Comparison of ENCODE assay signal across 10 mouse cellular contexts in genomic region chr11:52143675-52144074, GRCm38 (mm10). TPM values are rescaled to one million over a fixed set of nuclear protein-coding genes. Genes with fewer than 3 reads are reported as not detected.
DNase-seq lines count a peak whose midpoint lies in the region; ATAC-seq and TF ChIP-seq lines count a peak whose summit lies in the region.
"Not testable (repeated sequence)": the region's sequence is repeated elsewhere in the genome, so short reads cannot be mapped to it uniquely, and the experiment has no call there.
"Had no signal": no experiment of that assay in that cellular context is flagged by ENCODE, and none has a peak within 500 bp of the region (broad histone marks: within the 10 kb centered on the region; RNA-seq: fewer than 3 reads in every experiment).

No protein-coding gene starts in this region.

- H3K27ac ChIP-seq in CH12.LX (ENCODE audit: insufficient read depth, low read depth); bone marrow, adult 2 months (ENCODE audit: control insufficient read depth, insufficient read depth, low read depth, low read length, poor library complexity); limb, embryonic 13.5 days; midbrain, embryonic 16.5 days (ENCODE audit: low read length); thymus, adult 2 months (ENCODE audit: control insufficient read depth, insufficient read depth, low read length): not testable (repeated sequence)

- H3K4me2 ChIP-seq in CH12.LX (ENCODE audit: insufficient read depth, low read depth, poor library complexity, severe bottlenecking), result peak overlapping the region; percentile 25; the same call in 1 of the 2 replicates
- H3K4me2 ChIP-seq in limb, embryonic 13.5 days (replicated peaks); midbrain, embryonic 16.5 days (ENCODE audit: low read length): not testable (repeated sequence)

- H3K4me3 ChIP-seq in CH12.LX (replicated peaks in 1 of 3; ENCODE audit: low read depth in 2 of 3, low read length in 2 of 3, poor library complexity in 1 of 3); bone marrow, adult 2 months (replicated peaks; ENCODE audit: control insufficient read depth, low read depth, low read length); limb, embryonic 13.5 days; midbrain, embryonic 16.5 days (ENCODE audit: low read depth, low read length); thymus, adult 2 months (ENCODE audit: control insufficient read depth, insufficient read depth, low read length): not testable (repeated sequence)

- not testable (repeated sequence) for H3K9me3 ChIP-seq in CH12.LX (replicated peaks; ENCODE audit: low read length); limb, embryonic 13.5 days; midbrain, embryonic 16.5 days (replicated peaks; ENCODE audit: control insufficient read depth, low read length, poor library complexity, severe bottlenecking)

- TF ChIP-seq RAD21 in CH12.LX (IDR thresholded peaks at IDR 0.05; ENCODE audit: low read depth, low read length), result peak; percentile 73

- peak in 1 of 2 experiments; percentile 82; a peak in 2 of 4 replicates for TF ChIP-seq CTCF in CH12.LX (conservative IDR thresholded peaks at IDR 0.05 in 1 of 2, IDR thresholded peaks at IDR 0.05 in 1 of 2; ENCODE audit: low read depth in 2 of 2, low read length in 2 of 2)
- peak; percentile 26; the same call in 1 of the 2 replicates for TF ChIP-seq CTCF in bone marrow, adult 2 months (IDR thresholded peaks at IDR 0.05; ENCODE audit: control insufficient read depth, insufficient read depth, low read length)
- not testable (repeated sequence) for TF ChIP-seq CTCF in thymus, adult 2 months (IDR thresholded peaks at IDR 0.05; ENCODE audit: borderline replicate concordance, control insufficient read depth, extremely low read depth, insufficient read depth, low read length, poor library complexity)

- not testable (repeated sequence) for H3K79me2 ChIP-seq in CH12.LX (replicated peaks; ENCODE audit: control insufficient read depth, extremely low read depth, insufficient read depth, poor library complexity, severe bottlenecking)

- not testable (repeated sequence) for TF ChIP-seq POLR2A in CH12.LX (IDR thresholded peaks at IDR 0.05; ENCODE audit: low read depth, low read length); bone marrow, adult 2 months (IDR thresholded peaks at IDR 0.05; ENCODE audit: borderline replicate concordance, control insufficient read depth, low read depth, low read length); thymus, adult 2 months (IDR thresholded peaks at IDR 0.05; ENCODE audit: control insufficient read depth, extremely low read depth, insufficient read depth, low read length, poor library complexity)

- ATAC-seq in hematopoietic stem cell, adult 5-6 weeks (replicated peaks in 1 of 2; ENCODE audit: insufficient read depth in 1 of 2, low FRiP score in 2 of 2, low TSS enrichment in 1 of 2, low read depth in 1 of 2, poor library complexity in 2 of 2, severe bottlenecking in 2 of 2), result peak; percentile 59 to 77; a peak in 3 of 4 replicates
- peak; percentile 78; the same call in 1 of the 2 replicates for ATAC-seq in limb, embryonic 13.5 days (ENCODE audit: low FRiP score, low read depth)
- ATAC-seq in midbrain, embryonic 16.5 days, result peak; percentile 73; the same call in 1 of the 2 replicates

- DNase-seq in CH12.LX (ENCODE audit: extremely low read depth), result not testable (repeated sequence)
- DNase-seq in forelimb bud, embryonic 11.5 days (ENCODE audit: low read depth, low spot score), result peak; percentile 32
- peak; percentile 66 to 67 for DNase-seq in kidney, postnatal 25 days
- DNase-seq in thymus, adult 2 months, result peak; percentile 35

- H3K27me3 ChIP-seq in CH12.LX (replicated peaks); limb, embryonic 13.5 days; midbrain, embryonic 16.5 days (ENCODE audit: control insufficient read depth, insufficient read depth, low read depth, low read length); thymus, adult 2 months (ENCODE audit: control insufficient read depth, insufficient read depth, low read length): not testable (repeated sequence)

- dilution Hi-C loops in CH12.LX (cut with MboI; ENCODE audit: extremely low pct_ligation_motif_present, extremely low pct_unique_long_range_greater_than_20kb, low sequenced_read_pairs), result not testable (repeated sequence)

- H3K4me1 ChIP-seq in CH12.LX (ENCODE audit: control insufficient read depth in 1 of 2, insufficient read depth in 2 of 2); bone marrow, adult 2 months (ENCODE audit: control insufficient read depth, insufficient read depth, low read length); limb, embryonic 13.5 days; midbrain, embryonic 16.5 days (ENCODE audit: control insufficient read depth, insufficient read depth, low read length); thymus, adult 2 months (replicated peaks; ENCODE audit: control insufficient read depth, insufficient read depth, low read length): not testable (repeated sequence)

- H3K9ac ChIP-seq in CH12.LX (ENCODE audit: insufficient read depth, low read depth); limb, embryonic 13.5 days; midbrain, embryonic 16.5 days (ENCODE audit: low read depth, low read length): not testable (repeated sequence)

- 48% methylated on average over 4 of the region's 4 CpGs for WGBS in bone marrow, adult 2 months
- WGBS in limb, embryonic 13.5 days, result 39% methylated on average over 4 of the region's 4 CpGs
- 41% methylated on average over 4 of the region's 4 CpGs for WGBS in midbrain, embryonic 16.5 days
- WGBS in thymus, adult 2 months, result 52% methylated on average over 4 of the region's 4 CpGs

- in situ Hi-C loops in CH12.LX (cut with MboI; ENCODE audit: low pct_ligation_motif_present, low pct_unique_long_range_greater_than_20kb, low sequenced_read_pairs), result loop anchor here (10.0 kb wide), 1 partner anchor 81 kb away; no protein-coding TSS in a partner anchor

- H3K36me3 ChIP-seq in CH12.LX (replicated peaks in 1 of 2; ENCODE audit: control insufficient read depth in 1 of 2, insufficient read depth in 1 of 2, low read length in 1 of 2); limb, embryonic 13.5 days; midbrain, embryonic 16.5 days (ENCODE audit: control insufficient read depth, insufficient read depth, low read length); thymus, adult 2 months (ENCODE audit: control insufficient read depth, insufficient read depth, low read length): not testable (repeated sequence)

- not testable (repeated sequence) for TF ChIP-seq EP300 in CH12.LX (IDR thresholded peaks at IDR 0.05; ENCODE audit: low read length)

TF ChIP-seq in CH12.LX, 34 proteins besides CTCF, POLR2A, EP300 and RAD21:
- peak; percentile 27; the same call in 1 of the 2 replicates for TF ChIP-seq NELFE (IDR thresholded peaks at IDR 0.05; ENCODE audit: low read depth, low read length)
- TF ChIP-seq MYC (IDR thresholded peaks at IDR 0.05; ENCODE audit: low read depth, low read length), result 0 out of 2 replicates have a peak, but pooled peaks have one; percentile 39
- TF ChIP-seq SMC3 (IDR thresholded peaks at IDR 0.05; ENCODE audit: low read depth, low read length), result peak; percentile 83
- TF ChIP-seq ZC3H11A (IDR thresholded peaks at IDR 0.05; ENCODE audit: low read depth, low read length), result peak; percentile 40

RNA-seq across cellular contexts. Expression of gene Olfr1373, which starts 1.7 kb away (rescaled TPM):
- total RNA-seq in CH12.LX (2012; rRNA removed), result not detected in 2 replicates
- total RNA-seq in CH12.LX (2014; rRNA removed), result not detected in 2 replicates
- not detected in 2 replicates for polyA plus RNA-seq in CH12.LX (2012; ENCODE audit: insufficient read length, low read depth)
- not detected in 2 replicates for polyA plus RNA-seq in bone marrow, adult 2 months (2011; ENCODE audit: insufficient read depth, insufficient read length, low replicate concordance, missing spikeins)
- total RNA-seq in hematopoietic stem cell, adult 5-6 weeks (2017), result not detected in 2 replicates
- not detected in 2 replicates for polyA plus RNA-seq in limb, embryonic 13.5 days (2015; fragmentation: Nextera tagmentation; extraction: Ambion mirVana)
- not detected in 2 replicates for polyA plus RNA-seq in midbrain, embryonic 16.5 days (2015; fragmentation: Nextera tagmentation; extraction: Ambion mirVana)
- polyA plus RNA-seq in thymus, adult 2 months (2012; rRNA removed), result not detected in 2 replicates
- polyA plus RNA-seq: forebrain, embryonic 16.5 days; inflammation-experienced regulatory T-cells, adult 6 months had no signal

RNA-seq across cellular contexts. Expression of gene Ppp2ca, which starts 45.2 kb away (rescaled TPM):
- total RNA-seq in CH12.LX (2012; rRNA removed) (85.5 and 108 TPM in 2 replicates), CH12.LX (2014; rRNA removed) (177 and 190 TPM in 2 replicates)
- 121 and 185 TPM in 2 replicates for polyA plus RNA-seq in CH12.LX (2012; ENCODE audit: insufficient read length, low read depth)
- 29.8 and 38.0 TPM in 2 replicates for polyA plus RNA-seq in bone marrow, adult 2 months (2011; ENCODE audit: insufficient read depth, insufficient read length, low replicate concordance, missing spikeins)
- total RNA-seq in hematopoietic stem cell, adult 5-6 weeks (2017), result 119 and 138 TPM in 2 replicates
- polyA plus RNA-seq in limb, embryonic 13.5 days (2015; fragmentation: Nextera tagmentation; extraction: Ambion mirVana), result 78.4 and 81.1 TPM in 2 replicates
- polyA plus RNA-seq in midbrain, embryonic 16.5 days (2015; fragmentation: Nextera tagmentation; extraction: Ambion mirVana), result 122 and 123 TPM in 2 replicates
- polyA plus RNA-seq in thymus, adult 2 months (2012; rRNA removed), result 51.0 and 54.7 TPM in 2 replicates
